Mouse (Mus musculus) ES-E14 (cell line): ENCODE measurements at regions not wholly inside any gene's neighbourhood (a gene's known extent, or its start where the extent isn't known, plus 50 kb on each side); places are given as distances from the start of the nearest gene placed in this dataset.

Source experiments
- CHD2 ChIP-seq: IDR thresholded peaks from 2 replicates; pipeline ENCODE4 v1.6.1; 2014; ENCODE audit warnings: mild to moderate bottlenecking, low read depth, low read length, inconsistent platforms
- HCFC1 ChIP-seq: IDR thresholded peaks from 2 replicates; pipeline ENCODE4 v1.6.1; 2012; ENCODE audit warnings: low read length, inconsistent platforms, borderline replicate concordance; ENCODE audit not compliant: insufficient read depth
- MAFK ChIP-seq: IDR thresholded peaks from 2 replicates; pipeline ENCODE4 v1.6.1; 2014; ENCODE audit warnings: mild to moderate bottlenecking, low read depth, low read length, inconsistent platforms; ENCODE audit not compliant: insufficient read depth
- ZC3H11A ChIP-seq: IDR thresholded peaks from 2 replicates; pipeline ENCODE4 v1.6.1; 2012; ENCODE audit warnings: low read depth, mild to moderate bottlenecking, inconsistent platforms, low read length, borderline replicate concordance
- ZNF384 ChIP-seq: IDR thresholded peaks from 2 replicates; pipeline ENCODE4 v1.6.1; 2012; ENCODE audit warnings: low read depth, low read length, inconsistent platforms

- TF ChIP-seq HCFC1 (no peak), ZNF384 (no peak; the same call in 1 of the 2 replicates), ZC3H11A (no peak), CHD2 (no peak), MAFK (no peak)
These were observed 138.8 kb upstream of the Zfp64 start for GRCm38 (mm10) chr2:169094011-169094754.
